Mouse (Mus musculus) erythroblast, embryonic 14.5 days (primary cell): ENCODE measurements around the gene Amd1.

Source experiments
- GATA1 ChIP-seq: IDR thresholded peaks from 2 replicates; pipeline ENCODE4 v1.6.1; 2012; ENCODE audit warnings: low read length, inconsistent platforms, mixed read lengths
- TAL1 ChIP-seq: IDR thresholded peaks from 3 replicates; pipeline ENCODE4 v1.6.1; 2012; ENCODE audit warnings: low read length, inconsistent platforms, mixed read lengths

GRCm38 (mm10) chr10:40305989-40306388, 4.0 kb upstream of the Amd1 start:
- no peak for TF ChIP-seq GATA1
- no peak for TF ChIP-seq TAL1
